Mouse (Mus musculus) lung, postnatal 36 days (tissue): ENCODE results near the gene Zfp128.
"Not testable (repeated sequence)": the region's sequence is repeated elsewhere in the genome, so short reads cannot be mapped to it uniquely, and the experiment has no call there.

Experiments used
- DNase-seq: peaks from one replicate; pipeline ENCODE4 v3.0.0; 2022; ENCODE audit warnings: mixed read lengths

Zfp128 gene

DNA sequence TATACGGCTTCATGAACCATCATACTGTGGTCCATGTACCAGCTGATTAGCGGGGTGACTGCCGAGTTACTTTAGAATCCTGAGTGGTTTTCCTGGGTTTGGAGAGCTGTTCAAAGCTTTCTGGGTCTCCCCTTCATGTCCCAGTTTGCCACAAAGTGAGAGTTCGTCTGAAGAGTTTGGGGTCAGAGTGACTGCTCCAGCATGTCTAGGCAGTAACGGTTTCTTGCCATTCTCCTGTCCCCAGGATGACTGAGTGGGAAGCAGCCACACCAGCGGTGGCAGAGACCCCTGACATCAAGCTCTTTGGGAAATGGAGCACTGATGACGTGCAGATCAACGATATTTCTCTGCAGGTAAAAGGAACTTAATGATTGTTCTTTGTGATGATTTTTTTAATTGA is 41.8 kb downstream of the Zfp128 start:
- DNase-seq: no peak

DNA sequence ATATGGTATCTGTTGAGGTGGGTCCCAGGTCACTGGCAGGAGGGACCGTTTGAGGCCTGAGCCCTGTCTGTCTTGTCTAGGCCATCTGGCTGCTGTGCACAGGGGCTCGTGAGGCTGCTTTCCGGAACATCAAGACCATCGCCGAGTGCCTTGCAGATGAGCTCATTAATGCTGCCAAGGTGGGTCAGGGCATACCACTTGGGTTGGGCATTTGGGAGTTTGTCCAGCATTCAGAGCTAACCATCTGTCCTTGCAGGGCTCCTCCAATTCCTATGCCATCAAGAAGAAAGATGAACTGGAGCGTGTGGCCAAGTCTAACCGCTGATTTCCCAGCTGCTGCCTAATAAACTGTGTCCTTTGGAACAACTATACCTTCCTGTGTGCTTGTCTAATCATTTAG is 45.3 kb downstream of the Zfp128 start:
- DNase-seq: no peak

DNA sequence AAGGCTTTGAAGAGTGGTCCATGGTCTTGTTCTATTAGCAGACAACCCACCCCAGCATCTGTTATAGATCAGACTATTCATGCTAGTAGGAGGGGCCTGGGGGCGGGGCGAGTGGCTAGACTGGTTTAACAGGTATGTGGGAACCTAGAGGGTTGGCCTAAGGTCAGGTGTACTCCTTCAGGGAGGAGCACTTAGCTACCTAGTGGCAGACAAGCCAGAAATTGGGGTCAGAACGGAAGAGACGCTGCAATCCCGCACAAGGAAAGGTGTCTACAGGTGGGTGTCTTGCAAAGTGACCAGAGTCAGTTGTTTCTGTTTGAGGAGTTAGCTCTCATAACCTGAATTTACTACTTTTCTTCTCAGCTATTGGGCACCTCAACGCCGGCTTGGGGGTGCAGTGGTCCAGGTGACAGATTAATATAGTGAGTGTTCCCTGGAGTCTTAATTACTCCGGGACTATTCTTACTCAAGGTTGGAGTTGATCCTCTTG is 46.3 kb downstream of the Zfp128 start, which contains the start of gene Rnf225:
Rnf225 (plus strand) TSS at position 226 of the 490 bp plus-strand sequence.
- DNase-seq: peak; percentile 90

DNA sequence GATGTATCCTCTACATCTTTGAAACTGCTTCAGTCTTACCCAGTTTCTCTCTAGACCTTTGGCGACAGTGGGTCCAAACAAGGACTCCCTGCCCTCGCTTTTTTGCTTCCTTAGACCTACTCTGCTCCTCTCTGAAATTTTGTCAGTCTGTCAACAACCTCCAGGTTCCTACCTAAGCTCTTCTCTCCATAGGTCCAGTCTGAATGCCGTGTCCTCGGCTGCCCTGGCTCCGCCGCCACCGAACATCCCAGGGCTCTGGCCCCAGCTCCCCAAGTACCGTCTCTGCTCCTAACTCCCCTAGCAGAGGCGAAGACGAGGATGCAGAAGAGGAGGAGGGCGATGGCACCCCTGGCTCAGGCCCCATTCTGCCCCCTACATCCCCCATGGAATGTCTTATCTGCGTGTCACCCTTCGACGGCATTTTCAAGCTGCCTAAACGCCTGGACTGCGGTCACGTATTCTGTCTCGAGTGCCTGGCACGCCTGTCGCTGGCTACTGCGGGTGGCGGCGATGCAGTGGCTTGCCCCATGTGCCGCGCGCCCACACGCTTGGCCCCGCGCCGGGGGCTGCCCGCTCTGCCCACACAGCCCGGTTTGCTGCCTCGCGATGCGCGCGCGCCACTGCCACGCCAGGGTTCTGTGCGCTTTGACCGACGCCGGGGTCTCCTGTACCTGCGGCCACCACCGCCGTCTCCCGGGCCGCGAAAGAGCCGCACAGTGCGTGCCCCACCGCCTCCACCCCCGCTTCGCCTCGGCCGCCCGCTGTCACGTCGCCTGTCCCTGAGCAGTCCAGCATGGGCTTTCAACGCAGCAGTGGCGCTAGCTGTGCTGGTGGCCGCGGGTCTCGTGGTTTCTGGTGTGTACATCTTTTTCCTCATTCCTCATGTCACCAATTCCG is 47.0 kb downstream of the Zfp128 start:
- no peak for DNase-seq

DNA sequence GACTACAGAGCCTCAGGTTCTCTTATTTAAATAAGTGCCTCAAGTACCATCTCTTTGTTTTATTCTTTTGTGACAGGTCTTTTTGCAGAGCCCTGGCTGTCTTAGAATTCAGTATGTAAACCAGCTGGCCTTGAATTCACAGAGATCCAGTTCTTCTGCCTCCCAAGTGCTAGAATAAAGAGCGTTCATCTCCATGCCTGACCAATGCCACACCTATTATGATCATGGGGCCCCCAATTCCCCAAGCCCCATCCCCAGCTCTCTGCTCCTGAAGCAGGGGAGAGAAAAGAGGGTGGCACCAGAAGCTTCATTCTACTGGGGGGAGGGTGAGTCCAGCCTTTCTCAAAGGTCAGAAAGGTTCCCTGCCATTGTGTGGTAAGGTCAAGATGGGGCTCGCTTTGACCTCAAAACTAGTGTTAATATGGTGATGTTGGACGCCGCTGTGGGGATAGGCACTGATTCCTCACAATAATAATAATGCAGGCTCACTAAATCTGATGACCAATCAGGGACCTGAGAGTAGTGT is 52.7 kb downstream of the Zfp128 start:
- no peak for DNase-seq

DNA sequence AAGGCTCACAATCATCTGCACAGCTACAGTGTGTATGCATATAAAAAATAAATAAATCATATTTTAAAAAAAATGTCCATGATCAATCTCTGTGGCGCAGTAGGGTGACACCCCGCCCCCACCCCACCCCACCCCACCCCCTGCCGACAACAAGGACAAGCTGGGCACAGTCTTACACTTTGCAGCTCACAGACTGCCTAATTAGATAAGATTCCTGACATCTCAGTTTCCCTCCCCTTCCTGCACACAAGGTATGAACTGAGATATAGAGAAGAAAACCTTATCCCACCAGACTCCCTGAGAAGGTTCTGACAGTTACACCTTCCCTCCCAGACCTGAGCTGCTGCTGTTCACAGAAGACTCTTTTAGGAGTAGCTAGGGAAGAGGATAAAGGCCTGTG is 53.8 kb downstream of the Zfp128 start:
- no peak for DNase-seq

DNA sequence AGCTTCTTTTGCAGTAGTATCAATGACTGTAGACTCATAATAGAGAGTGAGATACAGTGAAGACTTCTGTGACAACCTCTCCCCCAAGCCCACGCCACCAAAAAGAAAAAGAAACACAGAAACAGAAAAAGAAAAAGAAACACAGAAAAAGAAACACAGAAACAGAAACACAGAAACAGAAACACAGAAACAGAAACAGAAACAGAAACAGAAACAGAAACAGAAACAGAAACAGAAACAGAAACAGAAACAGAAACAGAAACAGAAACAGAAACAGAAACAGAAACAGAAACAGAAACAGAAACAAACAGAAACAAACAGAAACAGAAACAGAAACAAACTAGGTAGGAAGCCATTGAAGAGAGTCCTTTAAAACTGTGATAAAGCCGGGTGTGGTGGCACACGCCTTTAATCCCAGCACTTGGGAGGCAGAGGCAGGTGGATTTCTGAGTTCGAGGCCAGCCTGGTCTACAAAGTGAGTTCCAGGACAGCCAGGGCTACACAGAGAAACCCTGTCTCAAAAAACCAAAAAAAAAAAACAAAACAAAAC is 56.4 kb downstream of the Zfp128 start:
- not testable (repeated sequence) for DNase-seq

DNA sequence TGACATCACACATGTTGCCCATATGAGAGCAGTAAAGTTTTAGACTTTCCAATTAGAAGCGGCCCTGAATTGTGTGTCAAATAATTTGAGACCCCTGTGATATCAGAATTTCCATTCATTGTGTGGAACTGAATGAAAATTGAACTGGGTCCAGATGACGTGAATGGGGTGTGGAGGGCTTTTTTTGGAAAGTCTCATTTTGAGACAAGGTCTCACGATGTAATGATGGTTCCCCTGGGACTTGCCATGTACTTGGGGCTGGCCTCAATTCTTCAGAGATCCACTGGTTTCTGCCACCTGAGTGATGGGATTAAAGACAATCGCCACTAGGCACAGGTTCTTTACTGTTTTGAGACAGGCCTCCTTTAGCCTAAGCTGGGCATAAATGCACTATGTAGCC is 59.6 kb downstream of the Zfp128 start:
- no peak for DNase-seq
